Mouse (Mus musculus) lung, postnatal 10 days (tissue): ENCODE measurements around the gene Lamp1.
A peak's percentile ranks its signal among the peaks of the same experiment; 100 is the strongest.

ENCODE experiments used
- DNase-seq: peaks from one replicate; pipeline ENCODE4 v3.0.0; 2021

Lamp1 gene

DNA sequence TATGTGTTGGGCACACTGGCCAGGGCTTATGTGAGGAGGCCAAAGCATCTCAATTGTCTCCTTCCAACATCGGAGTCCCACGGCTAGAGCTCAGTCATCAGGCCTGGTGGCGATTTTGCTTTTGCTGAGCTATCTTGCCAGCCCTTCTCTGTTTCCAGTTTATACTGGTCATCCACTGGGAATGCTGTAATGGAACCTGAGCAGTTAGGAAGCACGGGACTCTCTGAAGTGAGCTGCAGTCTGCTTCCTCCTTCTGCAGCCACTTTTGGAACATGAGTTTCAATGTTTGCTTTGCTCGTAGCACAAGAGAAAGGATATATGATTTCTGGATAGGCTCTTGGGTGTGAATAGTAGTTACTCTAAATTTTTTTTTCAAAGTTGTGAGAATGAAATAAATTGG is 5.4 kb downstream of the Lamp1 start:
- no peak for DNase-seq

DNA sequence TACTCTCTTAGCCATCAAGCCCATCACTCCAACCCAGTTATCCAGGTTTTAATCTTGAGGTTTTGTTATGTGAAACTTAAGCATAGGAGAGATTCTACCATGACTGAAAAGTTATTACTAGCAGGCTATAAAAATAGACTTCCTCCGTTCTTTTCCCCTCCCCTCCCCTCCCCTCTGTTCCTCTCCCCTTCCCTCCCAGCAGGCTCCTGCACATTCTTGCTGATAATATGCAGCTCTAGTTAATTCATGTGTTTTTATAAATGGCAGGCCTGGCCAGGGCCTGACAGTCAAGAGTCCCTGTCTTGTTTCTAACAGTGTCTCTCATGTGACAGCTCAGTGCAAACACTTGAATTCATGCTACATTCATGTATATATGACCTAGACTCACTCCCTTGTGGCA is 11.5 kb downstream of the Lamp1 start:
- DNase-seq = no peak

DNA sequence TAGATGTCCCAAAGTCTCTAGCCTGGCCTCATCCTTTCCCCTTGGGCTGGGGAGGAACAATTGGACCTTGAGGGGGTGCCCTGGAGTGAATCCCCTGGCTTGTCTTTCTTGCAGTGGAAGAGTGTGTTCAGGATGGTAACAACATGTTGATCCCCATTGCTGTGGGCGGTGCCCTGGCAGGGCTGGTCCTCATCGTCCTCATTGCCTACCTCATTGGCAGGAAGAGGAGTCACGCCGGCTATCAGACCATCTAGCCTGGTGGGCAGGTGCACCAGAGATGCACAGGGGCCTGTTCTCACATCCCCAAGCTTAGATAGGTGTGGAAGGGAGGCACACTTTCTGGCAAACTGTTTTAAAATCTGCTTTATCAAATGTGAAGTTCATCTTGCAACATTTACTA is 15.3 kb downstream of the Lamp1 start:
- no peak for DNase-seq

GRCm38 (mm10) chr8:13174811-13175210 is 15.8 kb downstream of the Lamp1 start:
- DNase-seq = no peak

DNA sequence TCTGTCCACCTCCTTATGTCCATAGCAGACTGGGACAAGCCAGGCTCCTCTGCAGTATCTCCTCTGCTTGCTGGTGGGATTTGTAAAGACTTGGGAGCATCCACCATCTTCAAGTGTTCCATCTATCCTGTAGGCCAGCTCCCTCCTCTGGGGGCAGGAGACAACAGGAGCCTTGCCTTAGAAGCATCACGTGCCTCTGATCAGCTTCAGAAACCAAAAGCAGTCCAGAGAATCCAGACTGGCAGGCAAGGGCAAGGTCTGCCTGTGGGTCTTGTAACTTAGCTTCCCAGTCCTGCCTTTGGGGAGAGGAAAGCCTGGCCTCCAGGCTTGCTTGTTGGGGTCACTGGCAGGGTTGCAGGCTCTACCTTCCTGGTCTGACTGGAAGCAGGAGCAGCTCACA is 16.7 kb downstream of the Lamp1 start:
- DNase-seq = no peak

- DNase-seq = no peak
Observed at GRCm38 (mm10) chr8:13177173-13177852, 18.4 kb downstream of the Lamp1 start.

DNA sequence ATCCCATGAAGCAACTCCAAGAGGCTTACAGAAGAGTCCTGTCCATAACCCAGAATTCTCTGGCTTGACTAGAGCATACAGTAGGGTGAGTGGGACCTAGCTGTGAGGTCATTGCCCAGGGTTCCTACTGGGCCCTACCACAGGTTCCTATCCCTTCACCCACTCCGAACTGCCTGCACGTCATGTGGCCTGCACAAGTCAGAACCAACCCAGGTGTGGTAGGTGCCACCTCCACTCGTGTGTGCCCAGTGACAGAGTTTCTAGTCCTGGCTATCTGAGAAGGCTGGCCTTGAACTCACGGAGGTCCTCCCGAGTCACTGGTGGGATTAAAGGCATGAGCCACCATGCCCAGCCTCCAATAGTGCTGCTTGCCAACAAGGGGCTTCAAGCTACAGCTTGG is 19.2 kb downstream of the Lamp1 start:
- DNase-seq = no peak

- DNase-seq = no peak
Observed at GRCm38 (mm10) chr8:13179482-13179881, 20.5 kb downstream of the Lamp1 start.

DNA sequence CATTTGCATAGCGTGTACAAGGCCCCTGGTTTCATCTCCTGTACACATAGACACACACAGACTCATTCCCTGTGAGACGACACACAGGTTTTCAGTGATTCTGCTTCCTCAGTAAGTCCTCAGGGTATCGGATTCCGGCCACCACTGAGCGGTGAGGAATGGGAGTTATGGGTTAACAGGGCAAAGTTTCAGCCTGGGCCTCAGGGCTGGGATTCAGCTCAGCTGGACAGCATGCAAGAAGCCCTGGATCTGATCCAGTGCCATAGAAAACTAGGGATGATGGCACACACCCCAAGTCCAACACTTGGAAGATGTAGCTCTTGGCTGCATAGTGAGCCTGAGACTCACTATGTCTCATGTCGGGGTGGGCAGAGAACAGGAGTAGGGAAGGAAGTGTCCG is 21.0 kb downstream of the Lamp1 start:
- DNase-seq = no peak

DNA sequence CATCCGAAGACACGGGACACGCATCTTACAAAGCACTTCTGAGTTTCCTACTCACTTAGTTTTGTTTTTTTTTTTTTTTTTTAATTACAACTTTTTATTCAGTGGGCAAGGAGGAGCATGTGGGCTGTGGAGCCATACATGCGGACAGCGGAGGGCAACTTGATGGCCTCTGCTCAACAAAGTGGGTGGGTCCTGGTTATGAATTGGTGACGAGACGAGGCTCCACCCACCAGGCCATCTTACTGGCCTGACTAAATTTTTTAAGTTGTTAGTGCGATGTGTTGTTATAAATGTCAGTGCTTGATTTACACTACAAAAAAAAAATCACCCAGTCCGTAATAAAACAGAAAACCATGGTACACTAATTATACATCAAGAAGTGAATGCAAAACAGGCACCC is 21.4 kb downstream of the Lamp1 start:
- DNase-seq = peak; percentile 27

DNA sequence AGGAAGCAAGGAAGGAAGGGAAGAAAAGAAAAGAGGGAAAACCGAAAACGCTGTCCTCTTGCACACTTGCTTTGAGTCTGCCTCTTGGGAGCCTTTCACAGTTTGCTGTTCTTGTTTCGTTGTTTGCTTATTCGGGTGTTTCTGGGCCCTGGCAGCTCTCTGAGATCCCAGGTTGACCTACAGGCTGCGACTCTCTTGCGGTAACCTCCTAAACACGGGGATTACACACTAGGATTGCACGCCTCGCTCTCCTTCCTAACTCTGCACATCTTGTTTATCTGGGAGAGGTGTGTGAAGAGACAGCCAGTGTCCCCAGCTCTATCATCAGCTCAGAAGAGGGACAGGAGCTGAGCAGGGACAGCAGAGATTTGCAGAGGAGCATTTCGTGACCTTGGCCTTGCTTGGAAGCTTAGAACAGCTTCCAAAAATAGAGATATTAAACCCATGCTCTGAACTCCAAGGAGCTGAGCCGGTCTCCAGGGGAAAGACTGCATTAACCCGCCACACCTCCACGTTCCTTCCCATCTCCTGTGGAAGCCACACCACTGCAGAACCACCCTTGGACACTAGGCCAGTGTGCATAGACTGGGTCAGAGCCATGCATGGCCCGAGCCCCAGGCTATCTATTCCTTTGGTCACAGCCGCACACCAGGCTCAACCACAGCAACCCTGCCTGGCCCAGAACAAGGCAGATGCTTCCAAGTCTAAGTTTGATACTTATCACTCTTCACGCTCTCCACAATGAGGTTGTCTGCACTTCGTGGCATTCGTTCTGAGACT is 22.1 kb downstream of the Lamp1 start:
- no peak for DNase-seq

GRCm38 (mm10) chr8:13181691-13181976 is 22.7 kb downstream of the Lamp1 start:
- no peak for DNase-seq

DNA sequence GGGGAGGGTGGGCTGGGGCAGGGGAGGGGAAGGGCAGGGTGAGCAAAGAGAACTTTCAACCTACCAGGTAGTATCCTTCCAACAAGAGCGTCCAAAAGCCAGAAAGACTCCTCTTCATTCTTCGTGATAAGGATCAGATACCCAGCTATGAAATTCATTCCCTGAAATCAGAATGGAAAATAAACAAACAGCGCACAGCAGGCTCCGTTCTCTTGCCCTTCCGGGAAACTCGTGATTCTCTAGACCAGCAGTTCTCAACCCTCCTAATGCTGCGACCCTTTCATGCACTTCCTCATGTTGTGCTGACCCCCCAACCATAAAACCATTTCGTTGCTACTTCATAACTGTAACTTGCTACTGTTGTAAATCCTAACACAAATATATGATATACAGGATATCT is 27.9 kb downstream of the Lamp1 start:
- DNase-seq = no peak

DNA sequence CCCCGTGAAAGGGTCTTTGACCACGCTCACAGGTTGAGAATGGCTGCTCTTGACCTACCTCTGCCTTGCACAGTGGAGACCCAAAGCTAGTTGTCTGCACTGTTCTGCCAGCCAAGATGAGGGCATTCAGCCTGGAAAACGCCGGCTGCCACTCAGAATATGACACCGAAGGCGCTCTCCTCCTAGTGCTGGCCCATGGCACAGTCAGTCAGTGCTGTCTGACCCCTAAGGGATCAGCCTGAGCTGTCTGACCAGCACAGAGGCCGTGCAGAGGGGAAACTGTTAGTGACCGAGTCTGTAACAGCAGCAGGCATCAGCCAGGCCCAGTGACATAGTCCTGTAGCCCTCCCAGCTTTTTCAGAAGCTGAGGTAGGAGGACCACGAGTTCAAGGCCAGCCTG is 28.3 kb downstream of the Lamp1 start:
- no peak for DNase-seq

DNA sequence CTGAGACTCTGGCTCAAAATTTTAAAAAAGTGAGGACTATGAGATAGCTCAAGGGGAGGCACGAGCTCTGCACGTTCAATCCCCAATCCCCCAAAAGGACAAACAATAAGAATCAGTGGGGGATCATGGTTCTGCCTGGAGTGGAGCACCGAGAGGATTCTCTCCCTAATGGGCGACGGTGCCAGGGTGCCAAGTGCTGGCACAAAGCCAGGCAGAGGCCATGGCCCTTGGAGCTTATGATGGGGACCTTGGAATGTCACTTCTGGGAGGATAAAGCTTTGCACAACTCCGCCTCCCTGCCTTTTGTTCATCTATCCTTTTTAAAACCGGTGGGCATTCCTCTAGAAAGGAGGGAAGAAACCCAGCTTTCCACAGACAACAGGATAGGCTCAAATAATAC is 28.7 kb downstream of the Lamp1 start:
- no peak for DNase-seq

- DNase-seq = no peak
Observed at GRCm38 (mm10) chr8:13188052-13188555, 29.1 kb downstream of the Lamp1 start.

DNA sequence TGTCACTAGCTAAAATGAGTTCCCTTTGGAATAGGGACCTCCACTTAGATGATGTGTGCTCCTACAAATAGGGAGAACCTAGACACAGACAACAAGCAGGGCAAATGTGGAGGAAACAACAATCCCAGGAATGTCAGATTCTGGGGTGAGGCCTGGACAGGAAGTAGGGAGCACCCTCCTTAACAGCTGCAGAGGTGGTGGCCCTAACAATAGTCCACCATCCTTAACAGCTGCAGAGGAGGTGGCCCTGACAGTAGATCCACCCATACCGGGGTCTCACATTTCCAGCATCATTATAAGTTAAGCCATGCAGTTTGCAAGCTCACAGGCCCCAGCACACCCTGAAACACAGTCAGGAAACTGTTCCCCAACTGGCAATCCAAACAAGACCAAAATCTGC is 29.9 kb downstream of the Lamp1 start:
- no peak for DNase-seq

- peak; percentile 81 for DNase-seq
Observed at GRCm38 (mm10) chr8:13190235-13190634, 31.3 kb downstream of the Lamp1 start.

- DNase-seq = no peak
Observed at GRCm38 (mm10) chr8:13194818-13195217, 35.9 kb downstream of the Lamp1 start.

DNA sequence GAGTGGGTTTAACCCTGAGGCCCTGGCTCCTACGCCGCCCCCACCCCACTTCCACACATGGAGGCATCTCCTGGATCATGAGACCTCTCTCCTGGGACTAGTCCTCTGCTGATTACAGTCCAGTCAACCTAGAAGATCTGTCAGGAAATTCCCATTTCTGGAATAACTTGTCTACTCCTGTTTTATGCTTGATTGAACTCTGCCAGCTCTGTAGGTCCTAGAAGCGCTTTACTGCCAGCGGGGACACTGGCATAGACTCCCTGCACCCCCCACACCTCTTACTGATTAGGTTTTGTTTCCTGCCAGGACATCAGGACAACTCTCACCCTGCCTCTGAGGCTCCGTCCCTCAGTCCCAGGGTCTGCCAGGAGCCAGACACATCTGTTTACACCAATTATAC is 38.5 kb downstream of the Lamp1 start:
- DNase-seq = no peak

DNA sequence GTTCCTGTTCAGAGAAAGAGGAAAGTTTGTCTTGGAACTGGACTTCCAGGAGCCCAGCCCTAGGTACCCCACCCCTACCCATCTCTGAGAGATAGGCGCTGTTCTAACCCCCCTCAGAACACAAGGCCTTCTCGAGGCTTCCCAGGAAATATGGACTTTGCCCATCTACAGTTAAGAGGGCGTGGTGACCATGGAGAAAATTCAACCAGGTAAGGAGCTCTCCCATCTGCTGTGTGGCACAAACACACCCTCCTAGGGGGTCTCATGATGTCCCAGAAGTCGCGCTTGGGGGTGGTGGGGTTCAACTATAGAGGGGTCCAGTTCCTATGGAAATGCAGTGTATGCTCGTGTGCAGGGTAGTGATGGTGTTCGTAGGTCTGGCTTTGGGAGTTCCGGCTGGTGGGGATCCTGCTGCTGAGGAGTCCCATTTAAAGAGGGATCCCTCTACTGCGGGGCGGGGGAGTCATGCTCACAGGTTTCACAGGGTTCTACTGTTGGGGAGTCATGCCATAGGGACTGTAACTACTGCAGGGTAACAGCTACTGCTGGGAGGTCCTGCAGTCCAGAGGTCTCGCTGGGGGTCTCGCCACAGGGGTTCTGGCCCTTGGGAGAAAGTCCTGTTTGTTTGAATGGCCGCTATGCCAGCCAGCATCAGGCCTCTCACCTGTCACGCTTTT is 40.6 kb downstream of the Lamp1 start:
- DNase-seq = no peak

DNA sequence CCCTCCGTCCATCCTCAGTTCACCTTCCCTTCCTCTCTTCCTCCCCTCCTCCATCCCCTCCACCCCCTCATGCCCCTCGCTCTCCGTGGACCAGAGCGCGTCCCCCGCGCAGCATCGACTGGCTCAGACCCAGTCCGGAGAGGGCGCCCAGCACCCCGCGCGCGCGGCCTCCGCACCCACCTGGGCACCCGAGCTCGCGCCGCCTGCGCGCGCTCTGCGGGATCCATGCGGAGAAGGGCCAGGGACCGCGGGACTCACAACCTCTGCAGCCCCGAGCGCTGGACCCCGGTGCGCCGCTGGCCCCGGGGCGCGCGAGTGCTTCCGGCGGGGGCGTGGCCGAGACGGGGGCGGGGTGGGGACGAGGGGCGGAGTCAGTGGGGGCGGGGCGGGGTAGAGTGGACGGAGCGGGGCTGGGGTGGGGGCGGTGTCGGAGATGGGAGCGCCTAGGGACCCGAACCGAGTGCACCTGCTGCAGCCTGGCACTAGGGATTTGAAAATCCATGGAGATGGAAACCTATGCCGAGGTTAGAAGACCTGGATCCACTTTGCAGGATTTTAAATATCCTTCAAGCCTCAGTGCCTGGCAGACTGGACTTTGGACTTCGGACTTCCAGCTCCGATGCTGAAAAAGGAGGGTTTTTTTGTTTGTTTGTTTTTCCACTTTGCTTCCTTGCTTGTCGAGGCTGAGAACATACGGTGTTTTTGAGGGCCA is 41.5 kb downstream of the Lamp1 start, which contains the start of gene Grtp1:
Grtp1 (minus strand) TSS at position 320 of the 712 bp plus-strand sequence.
- peak; percentile 28 for DNase-seq

- no peak for DNase-seq
Observed at GRCm38 (mm10) chr8:13201013-13201334, 42.0 kb downstream of the Lamp1 start.

GRCm38 (mm10) chr8:13202041-13202440 is 43.1 kb downstream of the Lamp1 start:
- no peak for DNase-seq
